Mouse (Mus musculus) embryonic facial prominence, embryonic 12.5 days (tissue): ENCODE results near the gene Atad2b. TPM values are rescaled to one million over a fixed set of nuclear protein-coding genes. Genes with fewer than 3 reads are reported as not detected.
"Not testable (repeated sequence)": the region's sequence is repeated elsewhere in the genome, so short reads cannot be mapped to it uniquely, and the experiment has no call there.

Experiments used
- ATAC-seq: fragments of 200-750 bp; cut with Nextera tagmentation; 2 replicates; pipeline ENCODE4 v1.8.0; 2017; ENCODE audit not compliant: insufficient number of reproducible peaks, insufficient read depth, low FRiP score, low TSS enrichment
- H3K27ac ChIP-seq: fragments of 300-500 bp; sonication (generic); 2 replicates; pipeline ENCODE4 v1.5.1; 2016; ENCODE audit warnings: mild to moderate bottlenecking
- H3K27me3 ChIP-seq: fragments of 300-500 bp; sonication (generic); 2 replicates; pipeline ENCODE4 v1.6.1; 2016; ENCODE audit warnings: mild to moderate bottlenecking, moderate library complexity
- H3K36me3 ChIP-seq: fragments of 300-500 bp; sonication (generic); 2 replicates; pipeline ENCODE4 v1.6.1; 2016; ENCODE audit warnings: mild to moderate bottlenecking
- H3K4me1 ChIP-seq: fragments of 300-500 bp; sonication (generic); 2 replicates; pipeline ENCODE4 v1.6.1; 2016
- H3K4me2 ChIP-seq: fragments of 300-500 bp; sonication (generic); replicated peaks from 2 replicates; pipeline ENCODE4 v1.6.1; 2016; ENCODE audit warnings: mild to moderate bottlenecking, moderate library complexity
- H3K4me3 ChIP-seq: fragments of 300-500 bp; sonication (generic); 2 replicates; pipeline ENCODE4 v1.5.1; 2016; ENCODE audit warnings: mild to moderate bottlenecking
- H3K9ac ChIP-seq: fragments of 300-500 bp; sonication (generic); 2 replicates; pipeline ENCODE4 v1.6.1; 2016; ENCODE audit warnings: mild to moderate bottlenecking, moderate library complexity
- H3K9me3 ChIP-seq: fragments of 300-500 bp; sonication (generic); 2 replicates; pipeline ENCODE4 v1.6.1; 2016; ENCODE audit warnings: mild to moderate bottlenecking, moderate library complexity
- WGBS: fragments of 180-500 bp; shearing (Covaris S2); methylation state at CpG from one replicate; pipeline ENCODE4 v1.1.7; 2016; 5-methylcytosine and 5-hydroxymethylcytosine counted together
- polyA plus RNA-seq: library from polyadenylated mRNA; unstranded; fragments of >200 nt; fragmentation: Nextera tagmentation; extraction: Ambion mirVana; gene quantifications from 2 replicates; pipeline ENCODE4 v1.2.1, GENCODE M21; 2016

The Atad2b gene
- polyA plus RNA-seq, 1 experiment from 2014 or later: 22.3 TPM

GRCm38 (mm10) chr12:4885062-4885461, 32.1 kb upstream of the Atad2b start:
- Histone ChIP-seq H3K27me3 (no peaks in the 10 kb centered on the region), H3K36me3 (peaks cover 4% of the 10 kb centered on the region; the same call in 1 of the 2 replicates), H3K27ac (no peak overlapping the region), H3K9ac (no peak overlapping the region), H3K9me3 (no peaks in the 10 kb centered on the region), H3K4me1 (no peaks in the 10 kb centered on the region), H3K4me2 (no peak overlapping the region), H3K4me3 (no peak overlapping the region)
- 69% methylated on average over 1 of the region's 1 CpGs for WGBS
- no peak for ATAC-seq

DNA sequence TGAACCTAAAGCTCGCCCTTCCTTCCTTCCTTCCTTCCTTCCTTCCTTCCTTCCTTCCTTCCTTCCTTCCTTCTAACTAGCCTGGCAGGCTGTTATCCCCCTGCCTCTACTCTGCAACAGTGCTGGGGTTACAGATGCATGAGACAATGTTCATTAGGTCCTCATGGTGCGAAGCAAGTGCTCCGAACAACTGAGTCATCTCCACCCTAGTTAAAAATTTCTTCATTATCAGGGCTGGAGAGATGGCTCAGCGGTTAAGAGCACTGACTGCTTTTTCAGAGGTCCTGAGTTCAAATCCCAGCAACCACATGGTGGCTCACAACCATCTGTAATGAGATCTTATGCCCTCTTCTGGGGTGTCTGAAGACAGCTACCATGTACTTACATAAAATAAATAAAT, 30.6 kb upstream of the Atad2b start:
- H3K4me3 ChIP-seq, H3K9ac ChIP-seq, H3K36me3 ChIP-seq, ATAC-seq, H3K27ac ChIP-seq, H3K9me3 ChIP-seq, H3K4me1 ChIP-seq, H3K4me2 ChIP-seq, H3K27me3 ChIP-seq: not testable (repeated sequence)
- 96% methylated on average over 4 of the region's 4 CpGs for WGBS

DNA sequence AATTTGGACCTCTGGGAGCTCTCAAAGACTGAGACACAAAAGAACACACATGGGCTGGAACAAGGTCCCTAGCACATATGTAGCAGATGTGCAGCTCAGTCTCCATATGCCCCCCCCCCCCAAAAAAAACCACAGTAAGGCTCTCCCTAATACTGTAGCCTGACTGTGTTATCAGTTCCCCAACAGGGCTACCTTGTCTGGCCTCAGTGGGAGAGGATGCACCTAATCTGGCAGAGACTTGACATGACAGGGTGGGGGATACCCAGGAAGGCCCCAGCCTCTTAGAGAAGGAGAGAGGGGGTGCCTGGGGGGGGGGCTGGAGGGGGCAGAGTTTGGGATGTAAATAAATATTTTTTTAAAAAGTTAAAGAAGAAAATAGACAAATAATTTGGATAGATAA, 28.4 kb upstream of the Atad2b start:
- H3K4me1 ChIP-seq: no peaks in the 10 kb centered on the region
- H3K9ac ChIP-seq: no peak overlapping the region
- no peak overlapping the region for H3K4me2 ChIP-seq
- no peak overlapping the region for H3K4me3 ChIP-seq
- no peaks in the 10 kb centered on the region for H3K9me3 ChIP-seq
- no peak overlapping the region for H3K27ac ChIP-seq
- 0 out of 2 replicates have a peak, but pooled peaks cover 2% of the 10 kb centered on the region for H3K36me3 ChIP-seq
- ATAC-seq: no peak
- no peaks in the 10 kb centered on the region for H3K27me3 ChIP-seq

GRCm38 (mm10) chr12:4889251-4889650, 27.9 kb upstream of the Atad2b start:
- H3K27me3 ChIP-seq: no peaks in the 10 kb centered on the region
- WGBS: 91% methylated on average over 2 of the region's 2 CpGs
- H3K36me3 ChIP-seq: 0 out of 2 replicates have a peak, but pooled peaks cover 2% of the 10 kb centered on the region
- H3K9me3 ChIP-seq: no peaks in the 10 kb centered on the region
- H3K9ac ChIP-seq: no peak overlapping the region
- H3K27ac ChIP-seq: no peak overlapping the region
- no peaks in the 10 kb centered on the region for H3K4me1 ChIP-seq
- no peak for ATAC-seq
- no peak overlapping the region for H3K4me2 ChIP-seq
- H3K4me3 ChIP-seq: no peak overlapping the region

DNA sequence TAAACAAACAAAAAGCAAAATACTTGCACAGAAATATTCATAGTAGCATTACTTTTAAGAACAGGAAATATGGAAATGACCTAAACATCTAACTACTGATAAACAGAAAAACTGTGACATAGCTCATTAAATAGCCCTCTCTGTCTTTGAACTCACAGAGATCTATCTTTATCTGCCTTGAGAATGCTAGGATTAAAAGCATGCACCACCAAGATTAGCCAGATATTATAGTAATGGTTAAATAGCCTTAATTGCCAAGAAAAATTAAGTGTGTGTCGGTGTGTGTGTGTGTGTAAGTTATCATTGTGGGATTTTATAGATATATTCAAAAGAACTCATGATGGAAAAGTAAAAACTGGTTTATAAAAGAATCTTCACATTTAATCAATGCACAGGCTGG, 27.3 kb upstream of the Atad2b start:
- Histone ChIP-seq H3K9me3 (no peaks in the 10 kb centered on the region), H3K9ac (no peak overlapping the region), H3K4me3 (no peak overlapping the region), H3K27me3 (no peaks in the 10 kb centered on the region), H3K4me1 (no peaks in the 10 kb centered on the region), H3K4me2 (no peak overlapping the region), H3K36me3 (0 out of 2 replicates have a peak, but pooled peaks cover 2% of the 10 kb centered on the region), H3K27ac (no peak overlapping the region)
- 90% methylated on average over 1 of the region's 1 CpGs for WGBS
- no peak for ATAC-seq

DNA sequence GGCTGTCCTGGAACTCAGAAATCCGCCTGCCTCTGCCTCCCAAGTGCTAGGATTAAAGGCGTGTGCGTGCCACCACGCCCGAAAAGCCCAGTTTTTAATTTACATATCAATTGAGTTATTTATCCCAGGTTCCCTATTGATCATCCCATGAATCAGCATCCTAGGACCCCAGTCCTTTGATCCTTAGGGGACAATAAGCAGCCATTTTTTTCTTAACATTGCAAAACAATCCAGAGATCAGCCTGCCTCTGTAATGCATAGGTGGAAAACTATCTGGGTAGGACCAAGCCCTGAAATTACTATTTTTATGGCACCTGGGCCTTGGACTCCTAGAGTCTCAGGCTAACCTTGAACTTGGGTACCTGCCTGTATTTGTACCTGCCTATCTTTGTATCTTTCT, 19.1 kb upstream of the Atad2b start:
- Histone ChIP-seq H3K27ac (no peak overlapping the region), H3K9me3 (no peaks in the 10 kb centered on the region), H3K4me1 (no peaks in the 10 kb centered on the region), H3K4me3 (no peak overlapping the region), H3K36me3 (no peaks in the 10 kb centered on the region), H3K4me2 (no peak overlapping the region), H3K27me3 (no peaks in the 10 kb centered on the region), H3K9ac (no peak overlapping the region)
- no peak for ATAC-seq
- WGBS: 87% methylated on average over 5 of the region's 5 CpGs

GRCm38 (mm10) chr12:4905946-4906345, 11.2 kb upstream of the Atad2b start:
- Histone ChIP-seq H3K9me3 (no peaks in the 10 kb centered on the region), H3K27me3 (no peaks in the 10 kb centered on the region), H3K4me3 (no peak overlapping the region), H3K4me2 (no peak overlapping the region), H3K27ac (no peak overlapping the region), H3K9ac (no peak overlapping the region), H3K4me1 (no peaks in the 10 kb centered on the region; the same call in 1 of the 2 replicates), H3K36me3 (no peaks in the 10 kb centered on the region)
- no peak for ATAC-seq
- WGBS: 81% methylated on average over 7 of the region's 7 CpGs

DNA sequence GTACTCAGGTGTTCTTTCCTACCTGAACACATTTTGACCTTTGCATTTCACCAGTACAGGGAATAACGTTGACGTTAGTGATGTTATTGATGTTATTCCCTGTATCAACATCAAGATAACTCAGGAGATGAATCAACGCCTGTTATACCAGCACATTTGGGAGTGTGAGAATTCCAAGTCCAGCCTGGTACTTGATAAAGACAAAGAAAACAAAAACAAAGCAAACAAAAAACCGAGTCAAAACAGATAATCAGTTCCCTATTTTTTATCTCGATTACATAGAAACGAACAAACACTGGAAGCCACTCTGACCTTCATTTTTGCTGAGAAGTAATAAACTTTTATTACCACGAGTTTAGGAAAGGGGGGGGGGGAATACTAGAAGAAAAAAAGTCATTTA, 10.7 kb upstream of the Atad2b start:
- no peaks in the 10 kb centered on the region; the same call in 1 of the 2 replicates for H3K4me1 ChIP-seq
- H3K27ac ChIP-seq: no peak overlapping the region
- no peaks in the 10 kb centered on the region for H3K36me3 ChIP-seq
- H3K9me3 ChIP-seq: no peaks in the 10 kb centered on the region
- no peak for ATAC-seq
- peak overlapping the region; percentile 75 for H3K4me3 ChIP-seq
- H3K4me2 ChIP-seq: peak overlapping the region; percentile 81
- WGBS: 61% methylated on average over 7 of the region's 7 CpGs
- H3K9ac ChIP-seq: peak overlapping the region; percentile 83; the same call in 1 of the 2 replicates
- H3K27me3 ChIP-seq: no peaks in the 10 kb centered on the region

DNA sequence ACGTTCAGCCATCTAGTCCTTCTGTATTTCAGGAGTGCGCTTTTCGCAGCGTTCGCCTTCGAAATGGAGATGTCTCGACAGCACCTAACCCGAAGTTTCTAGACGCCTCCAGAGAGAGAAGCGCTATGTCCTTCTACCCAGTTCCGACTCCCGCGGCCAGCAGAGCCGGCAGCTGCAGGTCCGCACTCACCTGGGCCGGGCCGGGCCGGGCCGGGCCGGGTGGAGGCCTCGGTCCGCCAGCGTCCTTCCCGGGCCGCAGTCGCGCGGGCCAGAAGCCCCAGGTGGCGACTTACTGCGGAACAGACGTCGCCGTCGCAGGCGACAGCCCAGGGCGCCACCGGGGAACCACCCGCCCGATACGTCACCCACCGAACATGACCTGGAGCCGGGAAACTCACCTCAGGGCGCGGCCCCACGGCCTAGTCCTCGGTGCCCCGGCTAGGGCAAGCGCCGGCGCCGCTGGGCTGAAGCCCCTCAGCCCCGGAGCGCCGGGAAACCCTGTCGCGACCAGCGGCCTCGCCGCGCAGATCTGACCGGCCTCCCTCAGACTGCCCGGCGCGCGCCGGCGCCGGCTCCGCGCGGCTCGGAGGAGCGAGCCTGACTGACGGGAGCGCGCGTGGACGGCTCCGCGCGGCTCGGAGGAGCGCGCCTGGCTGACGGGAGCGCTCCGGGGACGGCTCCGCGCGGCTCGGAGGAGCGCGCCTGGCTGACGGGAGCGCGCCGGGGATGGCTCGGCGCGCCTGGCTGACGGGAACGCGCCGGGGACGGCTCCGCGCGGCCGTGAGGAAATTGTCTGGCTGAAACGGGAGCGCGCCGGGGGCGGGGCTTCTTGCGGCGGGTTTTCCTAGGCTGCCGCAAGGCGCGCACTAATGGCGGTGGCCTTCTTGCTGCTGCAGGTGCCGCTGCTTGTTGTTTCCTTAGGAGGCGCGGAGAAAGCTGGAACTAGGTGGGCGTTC, 9.9 kb upstream of the Atad2b start, which contains the start of gene Ubxn2a:
Gene Ubxn2a, minus strand, starts transcription at position 755 of the 956 bp plus-strand sequence.
- H3K4me2 ChIP-seq: peak within 1 kb of the TSS; percentile 81

GRCm38 (mm10) chr12:4908391-4908790, 8.8 kb upstream of the Atad2b start:
- no peaks in the 10 kb centered on the region for H3K27me3 ChIP-seq
- no peak overlapping the region for H3K4me2 ChIP-seq
- H3K4me3 ChIP-seq: no peak overlapping the region
- H3K27ac ChIP-seq: no peak overlapping the region
- H3K9me3 ChIP-seq: no peaks in the 10 kb centered on the region
- no peaks in the 10 kb centered on the region; the same call in 1 of the 2 replicates for H3K4me1 ChIP-seq
- no peak overlapping the region for H3K9ac ChIP-seq
- ATAC-seq: no peak
- 93% methylated on average over 7 of the region's 7 CpGs for WGBS
- H3K36me3 ChIP-seq: no peaks in the 10 kb centered on the region

More for the DNA sequence above, 9.9 kb upstream of the Atad2b start, which contains the start of gene Ubxn2a:
- Histone ChIP-seq H3K9ac (peak within 1 kb of the TSS; percentile 83), H3K36me3 (no peaks in the 10 kb centered on the region), H3K9me3 (no peaks in the 10 kb centered on the region), H3K27ac (peak within 1 kb of the TSS; percentile 83), H3K4me1 (no peaks in the 10 kb centered on the region; the same call in 1 of the 2 replicates), H3K27me3 (no peaks in the 10 kb centered on the region), H3K4me3 (peak within 1 kb of the TSS; percentile 75)
- under 1% methylated on average over 124 of the region's 125 CpGs for WGBS
- peak; percentile 89 for ATAC-seq

DNA sequence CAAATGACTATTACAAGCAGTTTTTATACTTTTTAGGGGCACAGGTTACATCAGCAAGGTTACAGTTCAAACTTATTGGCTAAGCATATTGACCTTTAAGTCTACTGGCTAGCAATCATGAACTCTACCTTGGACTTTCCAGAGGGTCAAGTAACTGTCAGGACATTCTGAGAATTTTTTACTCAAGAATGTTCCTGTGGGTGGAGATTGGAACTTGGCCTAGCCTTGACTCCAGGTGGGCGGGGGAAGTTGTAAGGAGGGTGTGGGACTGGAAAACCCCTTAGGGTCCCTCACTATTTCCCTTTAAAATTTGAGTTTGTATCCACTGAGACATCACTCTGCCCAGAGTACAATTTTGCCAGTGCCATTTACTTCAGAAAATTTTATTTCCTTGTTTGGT, 6.7 kb upstream of the Atad2b start:
- not testable (repeated sequence) for H3K36me3 ChIP-seq, H3K4me2 ChIP-seq, H3K27ac ChIP-seq, H3K9ac ChIP-seq, H3K4me1 ChIP-seq, H3K4me3 ChIP-seq, ATAC-seq, H3K27me3 ChIP-seq, H3K9me3 ChIP-seq
- WGBS: 83% methylated on average over 1 of the region's 1 CpGs

- no peaks in the 10 kb centered on the region for H3K27me3 ChIP-seq
- no peaks in the 10 kb centered on the region; the same call in 1 of the 2 replicates for H3K4me1 ChIP-seq
- H3K9me3 ChIP-seq: no peaks in the 10 kb centered on the region
- no peak overlapping the region for H3K4me2 ChIP-seq
- H3K9ac ChIP-seq: no peak overlapping the region
- no peaks in the 10 kb centered on the region for H3K36me3 ChIP-seq
- H3K4me3 ChIP-seq: no peak overlapping the region
- no peak overlapping the region for H3K27ac ChIP-seq
- no peak for ATAC-seq
- 84% methylated on average over 4 of the region's 4 CpGs for WGBS
Measured at GRCm38 (mm10) chr12:4911716-4912115, 5.4 kb upstream of the Atad2b start.
